Mouse (Mus musculus) layer of hippocampus, postnatal 36 days (tissue): ENCODE data around the gene Irf2. TPM values are rescaled to one million over a fixed set of nuclear protein-coding genes. Genes with fewer than 3 reads are reported as not detected.

ENCODE experiments used
- DNase-seq, 2 experiments: peaks; one replicate each; pipeline ENCODE4 v3.0.0; 2022
- total RNA-seq, 2 experiments: library from RNA; stranded (reverse); gene quantifications; 2 replicates each; pipeline ENCODE4 v1.2.3; 2021

Gene Irf2
- total RNA-seq, 2 experiments from 2014 or later: 61.8 to 62.2 TPM

- no peak for DNase-seq
These were observed 104.9 kb downstream of the Irf2 start for GRCm38 (mm10) chr8:46844371-46844973.

GRCm38 (mm10) chr8:46844974-46845774 lies 105.6 kb downstream of the Irf2 start:
- no peak for DNase-seq

GRCm38 (mm10) chr8:46845891-46846290 lies 106.4 kb downstream of the Irf2 start:
- DNase-seq: no peak

GRCm38 (mm10) chr8:46846893-46847292 lies 107.4 kb downstream of the Irf2 start:
- no peak for DNase-seq

- no peak for DNase-seq
These were observed 108.6 kb downstream of the Irf2 start for GRCm38 (mm10) chr8:46848011-46848641.

- no peak for DNase-seq
These were observed 109.4 kb downstream of the Irf2 start for GRCm38 (mm10) chr8:46848931-46849330.

- no peak for DNase-seq
These were observed 109.9 kb downstream of the Irf2 start for GRCm38 (mm10) chr8:46849458-46849857.

- no peak for DNase-seq
These were observed 110.8 kb downstream of the Irf2 start for GRCm38 (mm10) chr8:46850258-46850897.

- no peak for DNase-seq
These were observed 112.0 kb downstream of the Irf2 start for GRCm38 (mm10) chr8:46851560-46851959.

- no peak for DNase-seq
These were observed 112.8 kb downstream of the Irf2 start for GRCm38 (mm10) chr8:46852377-46852776.

- DNase-seq: no peak
These were observed 119.8 kb downstream of the Irf2 start for GRCm38 (mm10) chr8:46859164-46859846.

GRCm38 (mm10) chr8:46859847-46860167 lies 120.3 kb downstream of the Irf2 start:
- no peak for DNase-seq

GRCm38 (mm10) chr8:46862508-46862907 lies 123.0 kb downstream of the Irf2 start:
- no peak for DNase-seq

- DNase-seq: no peak
These were observed 125.9 kb downstream of the Irf2 start for GRCm38 (mm10) chr8:46865428-46865827.

GRCm38 (mm10) chr8:46867440-46867839 lies 127.9 kb downstream of the Irf2 start:
- no peak for DNase-seq

GRCm38 (mm10) chr8:46868346-46869065 lies 129.0 kb downstream of the Irf2 start:
- no peak for DNase-seq

GRCm38 (mm10) chr8:46869521-46869925 lies 130.0 kb downstream of the Irf2 start:
- DNase-seq: no peak

- DNase-seq: no peak
These were observed 131.6 kb downstream of the Irf2 start for GRCm38 (mm10) chr8:46871086-46871485.

GRCm38 (mm10) chr8:46875615-46876293 lies 136.2 kb downstream of the Irf2 start:
- no peak for DNase-seq

GRCm38 (mm10) chr8:46881348-46881747 lies 141.8 kb downstream of the Irf2 start:
- DNase-seq: no peak

- DNase-seq: no peak
These were observed 142.4 kb downstream of the Irf2 start for GRCm38 (mm10) chr8:46881755-46882419.
